Mouse (Mus musculus): ENCODE data around the gene Traf2.
"Not testable (repeated sequence)": the region's sequence is repeated elsewhere in the genome, so short reads cannot be mapped to it uniquely, and the experiment has no call there.

Gene Traf2

GRCm38 (mm10) chr2:25575432-25576027 lies 28.8 kb upstream of the Traf2 start:
- no peak for DNase-seq (ENCODE audit: low spot score)

GRCm38 (mm10) chr2:25574579-25575431 lies 28.1 kb upstream of the Traf2 start, which contains the start of the genes Mamdc4 and Phpt1:
TSS of gene Mamdc4 (minus strand) at chr2:25574845.
TSS of gene Phpt1 (minus strand) at chr2:25575224.
- peak; percentile 92 for DNase-seq (ENCODE audit: low spot score)

- DNase-seq (ENCODE audit: low spot score) = no peak
These were observed 27.4 kb upstream of the Traf2 start for GRCm38 (mm10) chr2:25574136-25574535.

- no peak for DNase-seq (ENCODE audit: low spot score)
These were observed 26.3 kb upstream of the Traf2 start for GRCm38 (mm10) chr2:25573068-25573467.

GRCm38 (mm10) chr2:25571221-25571620 lies 24.5 kb upstream of the Traf2 start:
- no peak for DNase-seq (ENCODE audit: low spot score)

GRCm38 (mm10) chr2:25569323-25569722 lies 22.6 kb upstream of the Traf2 start:
- no peak for DNase-seq (ENCODE audit: low spot score)

GRCm38 (mm10) chr2:25568473-25569019 lies 21.8 kb upstream of the Traf2 start:
- DNase-seq (ENCODE audit: low spot score) = no peak

- DNase-seq (ENCODE audit: low spot score) = no peak
These were observed 19.8 kb upstream of the Traf2 start for GRCm38 (mm10) chr2:25566558-25566957.

- DNase-seq (ENCODE audit: low spot score) = no peak
These were observed 19.0 kb upstream of the Traf2 start for GRCm38 (mm10) chr2:25565741-25566140.

- no peak for DNase-seq (ENCODE audit: low spot score)
These were observed 15.2 kb upstream of the Traf2 start for GRCm38 (mm10) chr2:25561946-25562345.

GRCm38 (mm10) chr2:25560551-25560950 lies 13.8 kb upstream of the Traf2 start:
- DNase-seq (ENCODE audit: low spot score) = no peak

GRCm38 (mm10) chr2:25558774-25559173 lies 12.0 kb upstream of the Traf2 start:
- no peak for DNase-seq (ENCODE audit: low spot score)

- DNase-seq (ENCODE audit: low spot score) = no peak
These were observed 11.2 kb upstream of the Traf2 start for GRCm38 (mm10) chr2:25557964-25558360.

GRCm38 (mm10) chr2:25557221-25557963 lies 10.7 kb upstream of the Traf2 start, which contains the start of gene Edf1:
TSS of gene Edf1 (plus strand) at chr2:25557847.
- DNase-seq (ENCODE audit: low spot score) = peak; percentile 91

GRCm38 (mm10) chr2:25556296-25556695 lies 9.6 kb upstream of the Traf2 start:
- no peak for DNase-seq (ENCODE audit: low spot score)

GRCm38 (mm10) chr2:25555479-25555878 lies 8.7 kb upstream of the Traf2 start:
- not testable (repeated sequence) for DNase-seq (ENCODE audit: low spot score)

GRCm38 (mm10) chr2:25553171-25553786 lies 6.5 kb upstream of the Traf2 start:
- DNase-seq (ENCODE audit: low spot score) = not testable (repeated sequence)

GRCm38 (mm10) chr2:25551186-25551585 lies 4.4 kb upstream of the Traf2 start:
- no peak for DNase-seq (ENCODE audit: low spot score)

- no peak for DNase-seq (ENCODE audit: low spot score)
These were observed 2.6 kb upstream of the Traf2 start for GRCm38 (mm10) chr2:25549021-25549991.

- DNase-seq (ENCODE audit: low spot score) = no peak
These were observed 537 bp downstream of the Traf2 start for GRCm38 (mm10) chr2:25545996-25546810.
